Mouse (Mus musculus) megakaryocyte, embryonic 14.5 days (primary cell): Measurements from ENCODE around the gene Map1lc3b.

Experiments
- FLI1 ChIP-seq: IDR thresholded peaks from 2 replicates; pipeline ENCODE4 v1.6.1; 2012; ENCODE audit warnings: low read length, inconsistent platforms, mixed read lengths
- GATA1 ChIP-seq: IDR thresholded peaks from 3 replicates; pipeline ENCODE4 v1.6.1; 2012; ENCODE audit warnings: mixed read lengths, low read length, inconsistent platforms, borderline replicate concordance

GRCm38 (mm10) chr8:121588750-121589149, 1.4 kb upstream of the Map1lc3b start:
- TF ChIP-seq GATA1 (no peak), FLI1 (no peak)
